Mouse (Mus musculus) frontal cortex, postnatal 36 days (tissue): ENCODE results near the gene Fam98c.

Source experiments
- DNase-seq, 2 experiments: peaks; one replicate each; pipeline ENCODE4 v3.0.0; 2022; ENCODE audit warnings: low spot score in 2 of 2

Fam98c gene

GRCm38 (mm10) chr7:29108992-29109955 is 46.8 kb downstream of the Fam98c start:
- peak; percentile 24 to 26 for DNase-seq
